Mouse (Mus musculus) heart, postnatal 14 days (tissue): ENCODE measurements around the gene Prdm2. TPM values are rescaled to one million over a fixed set of nuclear protein-coding genes. Genes with fewer than 3 reads are reported as not detected.
A peak's percentile ranks its signal among the peaks of the same experiment; 100 is the strongest.

ENCODE experiments used
- DNase-seq, 2 experiments: peaks; one replicate each; pipeline ENCODE4 v3.0.0; 2021 to 2022
- intact Hi-C: fragments of 180-260 bp; cut with DNase I; formaldehyde crosslinking; loops from one replicate; pipeline ENCODE4 v1.15.1; 2025
- total RNA-seq, 2 experiments: library from RNA; stranded (reverse); gene quantifications; 2 replicates each; pipeline ENCODE4 v1.2.3; 2021

Gene Prdm2
- total RNA-seq, 2 experiments from 2014 or later = 22.0 to 23.6 TPM

- intact Hi-C loops = loop anchor here (5.0 kb wide), 1 partner anchor 101 kb away; no protein-coding TSS in a partner anchor
- no peak for DNase-seq
Observed at GRCm38 (mm10) chr4:143213571-143213970, 776 bp upstream of the Prdm2 start.

GRCm38 (mm10) chr4:143213175-143213479, 332 bp upstream of the Prdm2 start:
- intact Hi-C loops = loop anchor here (5.0 kb wide), 1 partner anchor 101 kb away; no protein-coding TSS in a partner anchor
- no peak for DNase-seq

- intact Hi-C loops = loop anchor here (2.0 to 5.0 kb wide), 2 partner anchors 49 to 99 kb away; no protein-coding TSS in a partner anchor
- peak; percentile 20 to 25 for DNase-seq
Observed at GRCm38 (mm10) chr4:143211584-143212340, 1.0 kb downstream of the Prdm2 start.

GRCm38 (mm10) chr4:143209997-143210396, 2.8 kb downstream of the Prdm2 start:
- no peak for DNase-seq
- intact Hi-C loops = loop anchor here (2.0 to 5.0 kb wide), 2 partner anchors 47 to 98 kb away; no protein-coding TSS in a partner anchor

- intact Hi-C loops = no loop called here
- DNase-seq = no peak
Observed at GRCm38 (mm10) chr4:143202653-143203052, 10.1 kb downstream of the Prdm2 start.

- intact Hi-C loops = no loop called here
- DNase-seq = no peak
Observed at GRCm38 (mm10) chr4:143198371-143198770, 14.4 kb downstream of the Prdm2 start.

GRCm38 (mm10) chr4:143197845-143198356, 14.9 kb downstream of the Prdm2 start:
- no peak for DNase-seq

GRCm38 (mm10) chr4:143194328-143194727, 18.5 kb downstream of the Prdm2 start:
- DNase-seq = no peak
- intact Hi-C loops = no loop called here

More at GRCm38 (mm10) chr4:143197845-143198356, 14.9 kb downstream of the Prdm2 start:
- intact Hi-C loops = no loop called here

- no peak for DNase-seq
- intact Hi-C loops = no loop called here
Observed at GRCm38 (mm10) chr4:143193164-143193563, 19.6 kb downstream of the Prdm2 start.

- intact Hi-C loops = no loop called here
- DNase-seq = no peak
Observed at GRCm38 (mm10) chr4:143191783-143192182, 21.0 kb downstream of the Prdm2 start.

GRCm38 (mm10) chr4:143190657-143191056, 22.1 kb downstream of the Prdm2 start:
- intact Hi-C loops = no loop called here
- DNase-seq = no peak

GRCm38 (mm10) chr4:143188571-143189191, 24.1 kb downstream of the Prdm2 start:
- DNase-seq = no peak
- intact Hi-C loops = no loop called here

- no peak for DNase-seq
- intact Hi-C loops = no loop called here
Observed at GRCm38 (mm10) chr4:143186066-143186465, 26.7 kb downstream of the Prdm2 start.

- DNase-seq = no peak
- intact Hi-C loops = no loop called here
Observed at GRCm38 (mm10) chr4:143185496-143185895, 27.3 kb downstream of the Prdm2 start.

- DNase-seq = no peak
- intact Hi-C loops = no loop called here
Observed at GRCm38 (mm10) chr4:143183141-143183540, 29.7 kb downstream of the Prdm2 start.

GRCm38 (mm10) chr4:143180731-143181130, 32.1 kb downstream of the Prdm2 start:
- no peak for DNase-seq
- intact Hi-C loops = no loop called here

- intact Hi-C loops = no loop called here
- DNase-seq = no peak
Observed at GRCm38 (mm10) chr4:143171600-143172290, 41.0 kb downstream of the Prdm2 start.

GRCm38 (mm10) chr4:143170290-143170689, 42.5 kb downstream of the Prdm2 start:
- DNase-seq = no peak
- intact Hi-C loops = no loop called here

GRCm38 (mm10) chr4:143168093-143168492, 44.7 kb downstream of the Prdm2 start:
- intact Hi-C loops = loop anchor here (10.0 kb wide), 1 partner anchor 247 kb away; the partner anchor contains the start of gene Pramef8

GRCm38 (mm10) chr4:143161619-143162479, 50.9 kb downstream of the Prdm2 start:
- intact Hi-C loops = loop anchor here (2.0 to 10.0 kb wide), 3 partner anchors 49 to 253 kb away; partner anchors contain the start of gene Pramef8

More at GRCm38 (mm10) chr4:143168093-143168492, 44.7 kb downstream of the Prdm2 start:
- DNase-seq = no peak

More at GRCm38 (mm10) chr4:143161619-143162479, 50.9 kb downstream of the Prdm2 start:
- peak; percentile 99 for DNase-seq
